Mouse (Mus musculus) megakaryocyte, adult 5-6 weeks (primary cell): ENCODE measurements at regions not wholly inside any gene's neighbourhood (a gene's known extent, or its start where the extent isn't known, plus 50 kb on each side); places are given as distances from the start of the nearest gene placed in this dataset.

Experiments used
- ATAC-seq: 2 replicates; pipeline ENCODE4 v1.8.0; 2016; ENCODE audit warnings: mild to moderate bottlenecking, inconsistent platforms; ENCODE audit not compliant: poor library complexity, severe bottlenecking

- ATAC-seq = no peak
Observed at GRCm38 (mm10) chr11:63466541-63466940, 337.8 kb downstream of the Pmp22 start.

GRCm38 (mm10) chr11:63474831-63475230 lies 346.0 kb downstream of the Pmp22 start:
- ATAC-seq = no peak

- ATAC-seq = no peak
Observed at GRCm38 (mm10) chr11:63481676-63482310, 353.0 kb downstream of the Pmp22 start.

- no peak for ATAC-seq
Observed at GRCm38 (mm10) chr11:63482593-63482992, 353.8 kb downstream of the Pmp22 start.

GRCm38 (mm10) chr11:63487203-63487602 lies 358.4 kb downstream of the Pmp22 start:
- ATAC-seq = no peak

- no peak for ATAC-seq
Observed at GRCm38 (mm10) chr11:63502181-63502580, 373.4 kb downstream of the Pmp22 start.

GRCm38 (mm10) chr11:63507387-63507786 lies 378.6 kb downstream of the Pmp22 start:
- no peak for ATAC-seq

- no peak for ATAC-seq
Observed at GRCm38 (mm10) chr11:63508727-63509126, 379.9 kb downstream of the Pmp22 start.

GRCm38 (mm10) chr11:63510611-63511010 lies 381.8 kb downstream of the Pmp22 start:
- ATAC-seq = no peak

GRCm38 (mm10) chr11:63514615-63515014 lies 385.8 kb downstream of the Pmp22 start:
- ATAC-seq = no peak

GRCm38 (mm10) chr11:63518847-63519246 lies 390.1 kb downstream of the Pmp22 start:
- no peak for ATAC-seq

GRCm38 (mm10) chr11:63524254-63524653 lies 395.5 kb downstream of the Pmp22 start:
- no peak for ATAC-seq

GRCm38 (mm10) chr11:63525431-63525830 lies 396.6 kb downstream of the Pmp22 start:
- ATAC-seq = no peak

GRCm38 (mm10) chr11:63525956-63526355 lies 396.1 kb downstream of the Hs3st3b1 start:
- ATAC-seq = no peak

- no peak for ATAC-seq
Observed at GRCm38 (mm10) chr11:63532752-63533151, 389.3 kb downstream of the Hs3st3b1 start.

GRCm38 (mm10) chr11:63533555-63534200 lies 388.4 kb downstream of the Hs3st3b1 start:
- no peak for ATAC-seq

GRCm38 (mm10) chr11:63537693-63538092 lies 384.4 kb downstream of the Hs3st3b1 start:
- ATAC-seq = no peak

GRCm38 (mm10) chr11:63543971-63544696 lies 378.0 kb downstream of the Hs3st3b1 start:
- no peak for ATAC-seq

GRCm38 (mm10) chr11:63545516-63545915 lies 376.6 kb downstream of the Hs3st3b1 start:
- no peak for ATAC-seq

GRCm38 (mm10) chr11:63560466-63560865 lies 361.6 kb downstream of the Hs3st3b1 start:
- no peak for ATAC-seq

GRCm38 (mm10) chr11:63562696-63563095 lies 359.4 kb downstream of the Hs3st3b1 start:
- no peak for ATAC-seq
